Mouse (Mus musculus) monocyte, adult 5-6 weeks (primary cell): ENCODE results near the gene Fbxo11. TPM values are rescaled to one million over a fixed set of nuclear protein-coding genes. Genes with fewer than 3 reads are reported as not detected.
A peak's percentile ranks its signal among the peaks of the same experiment; 100 is the strongest.
"Not testable (repeated sequence)": the region's sequence is repeated elsewhere in the genome, so short reads cannot be mapped to it uniquely, and the experiment has no call there.

Experiments used
- ATAC-seq: fragments of 153-309, 156-312 bp; replicated peaks from 2 replicates; pipeline ENCODE4 v1.8.0; 2017; ENCODE audit warnings: mild to moderate bottlenecking; ENCODE audit not compliant: low TSS enrichment, insufficient number of reproducible peaks, severe bottlenecking, poor library complexity, low FRiP score
- total RNA-seq: library from RNA; stranded (forward); fragments of 200-1000, 200-491, 200-594 nt; gene quantifications from 3 replicates; pipeline ENCODE4 v1.2.3, GENCODE M21; 2017

The Fbxo11 gene
- total RNA-seq, 1 experiment from 2014 or later, result 75.5 TPM

DNA sequence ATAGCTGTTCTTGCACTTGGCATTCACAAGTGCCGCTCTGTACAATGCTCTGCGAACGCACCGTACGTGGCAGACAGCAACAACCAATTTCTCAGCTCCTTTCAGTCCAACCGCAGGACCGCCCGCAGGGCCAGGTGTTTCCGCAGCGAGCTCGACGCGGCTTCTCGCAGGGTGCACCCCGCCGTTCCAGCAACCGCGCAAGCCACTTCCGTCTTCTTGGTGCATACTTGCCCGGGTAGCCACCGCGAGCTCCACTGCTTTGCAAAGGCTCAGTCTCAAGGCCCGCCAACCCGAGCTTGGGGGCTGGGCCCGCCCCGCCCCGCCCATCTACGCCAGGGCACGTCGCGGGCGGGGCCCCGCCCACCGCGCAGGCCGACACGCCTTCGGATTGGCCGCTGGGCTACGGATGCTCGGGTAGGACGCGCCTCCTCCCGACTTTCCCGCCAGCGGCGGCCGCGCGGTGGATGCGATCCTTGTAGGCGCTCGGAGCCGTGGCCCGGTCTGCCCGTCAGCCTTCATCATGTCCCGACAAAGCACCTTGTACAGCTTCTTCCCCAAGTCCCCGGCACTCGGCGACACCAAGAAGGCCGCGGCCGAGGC, 90.4 kb downstream of the Fbxo11 start, which contains the start of gene Msh6:
Gene Msh6 (plus strand): TSS at position 434 of the 600 bp plus-strand sequence.
- peak; percentile 76 for ATAC-seq

- no peak for ATAC-seq
These were observed 91.6 kb downstream of the Fbxo11 start for GRCm38 (mm10) chr17:87973261-87974167.

GRCm38 (mm10) chr17:87972856-87973255, 92.2 kb downstream of the Fbxo11 start:
- no peak for ATAC-seq

DNA sequence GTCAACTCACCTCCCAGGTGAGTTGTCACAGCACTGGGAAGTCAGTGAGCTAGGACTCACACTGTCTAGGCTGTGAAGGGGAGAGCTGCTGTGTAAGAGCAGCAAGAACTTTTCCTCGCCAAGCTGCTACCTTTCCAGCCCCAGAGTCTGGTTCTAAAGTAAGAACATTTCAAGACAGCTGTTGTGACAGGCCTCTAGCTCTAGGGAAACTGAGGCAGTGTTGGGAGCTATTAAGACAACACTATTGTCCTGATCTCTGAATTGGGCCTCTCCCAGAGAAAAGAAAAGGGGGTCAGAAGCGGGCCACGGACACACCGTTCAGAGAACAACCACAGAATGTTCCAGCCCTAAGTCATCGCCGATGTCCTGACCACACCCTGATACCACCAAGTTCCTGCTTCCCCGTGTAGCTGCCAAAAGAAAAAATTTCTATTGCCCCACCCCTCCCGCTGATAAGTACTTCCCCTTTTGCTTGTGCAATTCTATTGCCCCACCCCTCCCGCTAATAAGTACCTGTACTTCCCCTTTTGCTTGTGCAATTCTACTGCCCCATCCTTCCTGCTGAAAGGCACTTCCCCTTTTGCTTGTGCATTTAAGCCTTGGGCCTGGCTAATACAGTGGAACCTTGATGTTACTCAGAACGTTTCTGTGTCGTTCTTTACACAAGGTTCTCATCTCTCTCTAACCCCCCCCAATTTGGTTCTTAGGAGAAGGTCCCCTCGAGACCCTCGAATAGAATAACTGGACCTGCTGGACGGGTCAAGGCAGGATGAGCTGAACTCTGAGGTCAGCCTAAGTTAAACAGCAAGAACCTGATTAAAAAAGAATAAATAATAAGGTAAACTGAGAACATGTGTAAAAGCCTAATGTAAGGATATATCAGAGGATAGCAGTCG, 93.1 kb downstream of the Fbxo11 start:
- not testable (repeated sequence) for ATAC-seq

- ATAC-seq, result peak; percentile 79
These were observed 96.6 kb downstream of the Fbxo11 start for GRCm38 (mm10) chr17:87968483-87968926.

- ATAC-seq, result no peak
These were observed 101.7 kb downstream of the Fbxo11 start for GRCm38 (mm10) chr17:87963081-87964075.

- ATAC-seq, result not testable (repeated sequence)
These were observed 105.2 kb downstream of the Fbxo11 start for GRCm38 (mm10) chr17:87959931-87960330.

- not testable (repeated sequence) for ATAC-seq
These were observed 105.7 kb downstream of the Fbxo11 start for GRCm38 (mm10) chr17:87959406-87959805.

DNA sequence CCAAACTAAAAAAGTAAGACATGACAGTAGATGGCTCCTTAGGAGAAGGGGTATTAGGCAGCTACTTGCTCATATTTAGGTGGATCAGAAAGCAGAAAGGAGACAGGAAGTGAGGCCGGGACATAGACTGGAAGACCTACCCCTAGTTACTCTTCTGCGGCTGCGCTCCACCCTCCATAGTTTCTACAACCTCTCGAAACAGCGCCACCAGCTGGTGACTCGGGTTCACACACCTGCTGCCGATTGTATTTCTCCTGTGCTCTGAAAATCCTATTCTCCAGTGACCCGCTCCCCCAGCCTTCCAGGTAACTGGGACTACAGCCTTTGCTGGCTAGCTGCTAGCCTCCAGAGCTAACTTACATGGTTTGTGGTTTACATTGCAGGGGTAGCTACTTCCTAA, 106.8 kb downstream of the Fbxo11 start:
- no peak for ATAC-seq

- no peak for ATAC-seq
These were observed 107.8 kb downstream of the Fbxo11 start for GRCm38 (mm10) chr17:87957096-87957840.

GRCm38 (mm10) chr17:87954618-87955124, 110.4 kb downstream of the Fbxo11 start:
- ATAC-seq, result not testable (repeated sequence)

DNA sequence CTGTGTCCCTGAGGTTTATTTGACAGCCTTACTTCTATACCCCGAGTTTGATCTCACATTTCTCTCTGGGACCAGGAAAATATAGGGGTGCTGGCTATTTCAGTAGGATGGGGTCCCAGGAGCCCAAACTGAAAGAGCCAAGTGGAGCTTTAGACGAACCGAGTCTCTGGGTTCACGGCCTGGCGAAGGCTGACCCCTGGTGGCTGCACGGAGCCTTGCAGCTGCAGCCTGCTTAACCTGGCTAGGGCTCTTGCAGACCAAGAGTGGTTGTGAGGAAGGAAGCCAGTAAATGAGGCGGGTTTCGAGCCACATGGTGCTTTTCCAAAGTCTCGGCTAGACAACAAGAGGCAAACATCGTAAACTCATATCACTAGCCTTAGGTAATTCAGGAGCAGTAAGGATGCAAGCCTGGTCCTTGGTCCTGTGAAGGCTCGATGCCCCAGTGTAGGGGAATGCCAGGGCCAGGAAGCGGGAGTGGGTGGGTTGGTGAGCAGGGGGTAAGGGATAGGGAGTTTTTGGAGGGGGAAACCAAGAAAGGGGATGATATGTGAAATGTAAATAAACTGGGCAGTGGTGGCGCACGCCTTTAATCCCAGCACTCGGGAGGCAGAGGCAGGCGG, 116.0 kb downstream of the Fbxo11 start:
- ATAC-seq, result peak; percentile 84

Other genes with a start within 250 kb of the Fbxo11 start
- gene Rpl36-ps4, start 144.3 kb downstream of the Fbxo11 start, total RNA-seq, result not detected in 3 replicates
- gene Msh6, start 90.2 kb downstream of the Fbxo11 start, total RNA-seq, result 27.2 to 46.1 TPM (median 30.3 TPM) in 3 replicates